Mouse (Mus musculus): Measurements from ENCODE around the gene Ccdc186.

DNA sequence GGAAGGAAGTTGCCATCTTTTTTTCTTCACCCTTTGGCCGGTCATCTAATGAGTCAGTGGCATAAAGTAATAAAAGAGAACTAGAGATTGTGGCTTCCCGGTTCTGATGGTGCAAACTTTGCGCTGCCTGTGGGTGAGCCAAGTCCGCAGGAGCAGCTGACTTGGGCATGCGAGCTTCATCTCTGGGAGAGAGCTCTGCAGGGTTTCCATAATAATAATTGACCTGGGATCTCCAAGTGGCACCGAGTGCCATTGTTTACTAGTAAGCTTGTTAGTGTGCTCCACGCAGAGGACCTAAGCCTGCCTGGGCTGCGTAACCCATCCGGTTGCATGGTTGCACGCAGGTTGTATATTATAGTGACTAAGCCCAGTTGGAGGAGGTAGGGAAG, 452 bp upstream of the Ccdc186 start:
- TF ChIP-seq ZNF384 (IDR thresholded peaks at IDR 0.05; ENCODE audit: low read depth, low read length) (no peak), CHD2 (IDR thresholded peaks at IDR 0.05; ENCODE audit: low read depth, low read length) (no peak), HCFC1 (IDR thresholded peaks at IDR 0.05; ENCODE audit: borderline replicate concordance, insufficient read depth, low read length) (no peak), MAFK (IDR thresholded peaks at IDR 0.05; ENCODE audit: insufficient read depth, low read depth, low read length) (no peak), ZC3H11A (IDR thresholded peaks at IDR 0.05; ENCODE audit: borderline replicate concordance, low read depth, low read length) (0 out of 2 replicates have a peak, but pooled peaks have one; percentile 2)
